Mouse (Mus musculus) CD4-positive, CD25-positive, alpha-beta regulatory T cell, adult 9 weeks (primary cell): ENCODE data around the gene Tecpr1. TPM values are rescaled to one million over a fixed set of nuclear protein-coding genes. Genes with fewer than 3 reads are reported as not detected.

Experiments
- polyA plus RNA-seq: library from polyadenylated mRNA; unstranded; fragments of 100-300 nt; shearing (Covaris generic); gene quantifications from one replicate; pipeline ENCODE4 v1.2.1, GENCODE M21; 2017

Gene Tecpr1
- polyA plus RNA-seq = 260 TPM

DNA sequence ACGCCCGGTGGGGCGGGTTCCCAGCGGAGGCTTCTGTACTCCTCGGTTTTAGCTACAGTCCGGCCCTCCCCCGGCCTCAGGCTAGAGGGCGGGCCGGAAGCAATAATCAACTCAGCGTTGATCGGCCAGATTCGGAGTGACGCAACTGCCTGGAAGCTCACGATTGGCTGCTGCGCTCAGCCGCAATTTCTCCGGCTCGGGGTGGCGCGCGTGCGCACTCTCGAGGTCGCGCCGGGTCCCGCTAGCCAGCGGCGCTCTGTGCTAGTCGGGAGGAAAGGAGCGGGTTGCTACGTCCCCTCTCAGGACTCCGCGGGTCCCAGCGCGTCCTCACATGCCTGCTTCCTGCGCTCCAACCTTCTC is at the start of gene Tecpr1:
Tecpr1 (minus strand) TSS at position 113 of the 360 bp plus-strand sequence.

DNA sequence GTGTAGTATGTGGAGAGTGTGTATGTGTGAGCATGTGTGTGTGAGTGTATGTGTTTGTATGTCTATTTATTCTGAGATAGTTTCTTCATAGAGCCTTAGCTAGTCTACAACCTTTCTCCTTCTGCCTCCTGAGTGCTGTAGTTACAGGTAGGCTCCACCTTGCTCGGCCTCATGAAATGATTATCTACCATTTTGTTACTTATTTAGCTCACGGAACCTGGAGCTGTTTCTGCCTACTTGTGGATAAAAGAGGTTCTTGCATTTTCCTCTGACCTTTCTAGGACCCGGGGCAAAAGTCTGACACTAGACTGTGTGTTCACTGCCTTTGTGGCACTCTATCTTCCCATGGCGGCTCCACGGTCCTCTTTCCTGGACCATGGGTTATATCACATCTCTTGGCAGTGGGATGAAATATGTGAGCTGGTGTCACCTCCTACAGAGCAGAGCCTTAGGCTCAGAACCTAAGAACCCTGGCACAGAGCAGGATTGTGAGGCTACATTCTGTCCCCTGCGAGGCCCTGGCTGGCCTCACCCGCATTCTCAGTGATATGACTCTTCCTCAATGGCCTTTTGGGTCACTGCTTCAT is 20.6 kb upstream of the Tecpr1 start, which contains the start of gene Bri3:
Bri3 (plus strand) TSS at position 537 of the 587 bp plus-strand sequence.

DNA sequence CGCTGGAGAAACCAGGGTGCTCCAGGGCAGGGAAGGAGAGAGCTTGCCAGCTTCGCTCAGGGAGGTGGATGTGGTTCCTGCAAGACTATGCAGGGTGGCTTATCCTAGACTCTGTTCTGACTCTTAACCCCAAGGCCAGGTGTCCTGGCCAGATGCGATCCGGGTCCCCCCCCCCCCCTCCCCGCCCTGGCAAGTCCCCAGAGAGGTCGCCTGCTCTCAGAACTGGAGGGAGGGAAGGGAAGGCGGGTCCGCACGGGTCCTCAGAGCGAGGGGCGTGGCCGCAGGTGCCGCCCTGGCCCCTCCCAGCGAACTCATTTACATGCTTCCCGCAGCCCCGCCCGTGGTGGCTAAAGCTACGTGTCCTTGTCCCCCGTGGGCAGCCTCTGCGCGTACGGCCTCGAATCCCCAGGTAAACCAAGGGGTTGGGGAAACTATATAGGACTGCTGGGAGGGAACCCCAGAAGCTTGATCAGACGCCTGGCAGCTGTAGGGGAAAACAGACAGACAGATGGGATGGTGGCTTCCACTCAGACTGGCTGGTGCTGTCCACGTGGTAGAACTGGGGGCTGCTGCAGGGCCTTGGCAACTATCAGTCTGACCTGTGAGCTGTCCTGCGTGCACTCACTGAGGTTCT is 33.3 kb downstream of the Tecpr1 start, which contains the start of gene Bhlha15:
Bhlha15 (plus strand) TSS at position 337 of the 634 bp plus-strand sequence.

Other genes with a start within 250 kb of the Tecpr1 start
- gene Ccz1, start 208.7 kb downstream of the Tecpr1 start, polyA plus RNA-seq = 35.9 TPM
- not detected for gene Ocm, start 196.9 kb downstream of the Tecpr1 start, polyA plus RNA-seq
- 3.6 TPM for gene Lmtk2, start 123.2 kb downstream of the Tecpr1 start, polyA plus RNA-seq
- 0.07 TPM for gene Bhlha15, start 33.3 kb downstream of the Tecpr1 start, polyA plus RNA-seq
- 4.1 TPM for gene Bri3, start 20.8 kb upstream of the Tecpr1 start, polyA plus RNA-seq
- 0.74 TPM for gene Baiap2l1, start 134.5 kb upstream of the Tecpr1 start, polyA plus RNA-seq